Mouse (Mus musculus): ENCODE results near the gene Tex19.2.
"Not testable (repeated sequence)": the region's sequence is repeated elsewhere in the genome, so short reads cannot be mapped to it uniquely, and the experiment has no call there.

The Tex19.2 gene

DNA sequence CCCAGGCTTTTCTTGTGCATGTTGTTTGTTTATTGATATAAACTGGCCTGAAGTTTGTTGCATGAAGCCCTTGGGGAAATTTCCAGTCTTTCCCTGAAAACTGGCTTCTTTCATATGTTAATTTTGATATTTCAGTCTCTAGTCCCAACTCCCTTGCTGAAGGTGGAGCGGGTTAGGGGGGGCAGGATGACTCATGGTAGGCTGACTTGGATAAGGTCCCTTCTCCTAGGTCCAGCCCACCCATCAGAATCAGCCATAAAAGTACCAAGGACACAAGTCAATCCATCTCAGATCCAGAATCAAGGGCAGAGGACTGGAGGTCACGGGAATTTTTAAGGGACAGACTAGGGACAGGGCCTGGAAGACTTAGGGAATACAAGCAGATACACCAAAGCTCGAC lies 7.4 kb downstream of the Tex19.2 start:
- DNase-seq (ENCODE audit: low spot score) = no peak

- DNase-seq (ENCODE audit: low spot score) = peak; percentile 60
Measured at GRCm38 (mm10) chr11:121109986-121110385, 8.5 kb downstream of the Tex19.2 start.

GRCm38 (mm10) chr11:121108061-121108460 lies 10.4 kb downstream of the Tex19.2 start:
- peak; percentile 48 for DNase-seq (ENCODE audit: low spot score)

- DNase-seq (ENCODE audit: low spot score) = not testable (repeated sequence)
Measured at GRCm38 (mm10) chr11:121107242-121107641, 11.2 kb downstream of the Tex19.2 start.

GRCm38 (mm10) chr11:121101124-121101805 lies 17.2 kb downstream of the Tex19.2 start:
- DNase-seq (ENCODE audit: low spot score) = no peak

DNA sequence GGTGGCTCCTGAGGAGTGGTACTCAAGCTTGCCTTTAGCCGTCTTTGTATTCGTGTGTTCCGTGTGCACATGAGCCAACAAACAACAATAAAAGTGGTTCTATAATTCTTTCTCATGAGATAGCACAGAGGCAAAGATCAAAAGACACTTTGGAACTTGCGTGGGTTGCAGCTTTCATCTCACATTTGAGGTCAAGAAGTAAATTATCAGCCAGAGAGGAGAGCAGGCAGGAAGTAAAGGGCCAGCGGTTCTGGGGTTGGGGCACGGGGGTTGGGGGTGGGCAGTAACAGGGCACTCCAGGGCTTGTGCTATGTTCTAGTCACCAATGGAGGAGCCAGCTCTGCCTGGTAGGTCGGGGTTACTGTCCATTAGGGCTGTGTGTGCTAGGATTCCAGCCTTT lies 17.8 kb downstream of the Tex19.2 start:
- no peak for DNase-seq (ENCODE audit: low spot score)

DNA sequence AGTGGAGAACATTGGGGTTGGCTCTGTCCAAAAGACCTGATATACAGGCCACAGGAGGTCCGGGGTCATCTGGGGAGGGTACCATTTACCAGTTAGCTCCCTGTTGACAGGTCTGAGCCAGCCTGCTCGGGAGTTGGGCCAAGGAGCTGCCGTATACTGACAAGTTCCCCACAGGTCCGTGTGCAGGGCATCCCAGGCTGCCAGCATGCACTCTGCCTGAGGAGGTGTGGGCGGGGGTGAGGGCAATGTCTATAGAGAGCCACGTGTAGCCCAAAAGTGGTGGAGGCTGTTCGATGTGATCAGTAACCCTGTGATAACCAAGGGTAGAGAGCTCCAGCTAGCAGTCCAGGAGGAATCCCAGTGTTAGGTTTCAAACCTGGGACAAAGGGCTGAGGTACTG lies 18.7 kb downstream of the Tex19.2 start:
- DNase-seq (ENCODE audit: low spot score) = no peak

DNA sequence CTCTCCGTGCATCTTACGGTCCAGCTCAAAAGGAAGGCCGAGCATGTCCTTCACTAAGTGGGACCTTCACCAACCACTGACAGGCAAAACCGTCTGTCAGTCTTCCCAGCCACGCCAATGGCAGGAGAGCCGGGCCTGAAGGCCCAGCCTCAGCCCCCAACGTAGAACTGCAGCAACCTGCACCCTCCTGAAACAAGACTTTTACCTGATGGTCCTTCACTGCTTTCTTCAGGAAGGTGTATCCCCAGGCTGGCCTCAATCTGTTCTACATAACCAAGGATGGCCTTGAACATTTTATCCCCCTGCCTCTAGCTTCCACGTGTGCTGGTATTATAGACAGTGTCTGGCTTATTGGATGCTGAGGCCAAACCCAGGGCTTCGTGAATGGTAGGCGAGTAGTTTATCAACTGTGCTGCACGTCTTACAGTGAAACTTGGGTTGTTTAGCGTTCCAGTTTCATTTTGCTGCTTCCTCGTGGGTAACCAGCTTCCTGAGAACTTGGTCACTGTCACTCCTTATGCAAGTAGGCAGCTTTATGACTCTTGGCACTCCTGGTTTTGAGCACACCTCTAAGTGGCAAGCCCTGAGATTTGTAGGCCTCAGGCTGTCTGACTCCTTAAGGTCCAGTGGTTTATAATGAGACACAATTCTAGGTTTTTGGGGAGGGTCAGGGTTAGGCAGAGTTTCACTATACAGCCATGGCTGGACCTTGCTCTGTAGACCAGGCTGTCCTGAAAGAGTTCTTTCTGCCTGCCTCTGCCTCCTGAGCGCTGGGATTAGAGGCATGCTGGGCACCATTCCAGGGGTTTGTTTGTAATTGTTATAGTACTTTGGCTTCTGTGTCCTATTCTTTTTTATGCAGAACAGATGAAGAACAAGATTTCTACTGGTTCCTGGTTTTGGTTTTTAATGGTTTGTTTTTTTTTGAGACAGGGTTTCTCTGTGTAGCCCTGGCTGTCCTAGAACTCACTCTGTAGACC lies 25.6 kb downstream of the Tex19.2 start:
- no peak for DNase-seq (ENCODE audit: low spot score)

DNA sequence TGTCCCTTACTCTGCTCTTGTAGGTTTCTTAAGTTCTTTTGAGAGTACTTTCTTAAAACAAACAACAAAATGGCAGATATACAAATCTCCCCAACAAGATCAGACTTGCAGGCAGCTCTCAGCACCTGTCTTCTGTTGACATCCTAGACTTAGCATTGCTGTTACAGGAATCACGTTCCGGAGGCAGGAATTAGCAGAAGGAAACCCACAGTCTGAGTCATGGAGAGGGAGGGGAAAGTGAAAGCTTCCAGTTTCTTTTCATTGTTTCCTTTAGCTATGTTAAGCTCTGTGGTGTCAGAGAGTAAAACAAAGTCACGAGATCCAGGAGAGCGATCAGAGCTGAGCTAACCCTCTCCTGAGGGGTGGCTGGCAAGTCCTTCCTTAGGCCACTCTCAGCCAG lies 27.5 kb downstream of the Tex19.2 start:
- DNase-seq (ENCODE audit: low spot score) = no peak

DNA sequence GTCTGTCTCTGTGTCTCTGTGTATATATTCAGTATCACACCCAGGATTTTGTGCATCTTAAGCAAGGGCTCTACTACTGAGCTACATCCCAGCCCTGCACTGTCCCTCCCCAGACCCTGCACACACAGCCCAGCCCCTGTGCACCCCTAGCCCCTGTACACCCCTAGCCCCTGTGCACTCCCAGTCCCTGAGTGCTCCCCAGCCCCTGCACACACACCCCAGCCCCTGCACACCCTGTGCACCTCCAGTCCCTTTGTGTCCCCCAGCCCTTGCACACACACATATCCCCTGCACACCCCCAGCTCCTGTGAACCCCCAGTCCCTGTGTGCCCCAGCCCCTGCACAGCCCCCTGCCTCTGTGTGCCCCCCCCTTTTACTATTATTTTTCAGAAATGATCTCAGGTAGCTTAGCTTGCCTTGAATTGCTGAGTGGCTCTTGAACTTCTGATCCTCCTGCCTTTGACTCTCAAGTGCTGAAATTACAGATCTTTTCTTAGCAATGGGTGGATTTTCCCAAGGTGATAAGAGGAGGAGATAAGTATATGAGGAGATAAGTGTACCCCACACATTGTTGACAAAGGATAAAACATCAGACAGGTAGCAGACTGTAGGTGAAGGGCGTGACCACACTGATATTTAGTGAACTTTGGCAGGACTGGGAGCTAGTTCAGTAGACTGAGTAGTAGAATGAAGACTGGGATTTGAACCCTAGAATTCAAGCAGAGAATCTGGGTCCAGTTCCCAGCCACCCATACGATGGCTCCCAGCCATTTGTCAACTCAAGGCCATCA lies 28.5 kb downstream of the Tex19.2 start:
- DNase-seq (ENCODE audit: low spot score) = no peak

DNA sequence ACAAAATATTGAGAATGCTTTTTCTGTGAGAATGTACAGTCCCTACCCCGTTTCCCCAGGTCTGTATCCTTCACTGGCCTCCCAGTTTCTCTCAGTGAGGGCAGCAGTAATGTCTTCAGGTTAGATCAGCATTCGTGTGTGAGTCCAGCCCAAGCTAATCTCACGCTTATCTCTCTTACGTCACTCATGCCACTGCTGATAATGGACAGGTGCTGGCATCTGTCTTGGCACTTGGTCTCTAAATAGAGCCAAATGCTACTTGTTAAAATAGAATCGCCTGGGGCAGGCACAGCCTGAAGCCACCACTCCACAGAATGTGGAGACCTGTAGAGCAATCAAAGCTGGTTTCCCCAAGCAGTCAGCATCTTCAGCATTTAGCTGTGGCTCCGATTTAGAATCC lies 29.5 kb downstream of the Tex19.2 start:
- DNase-seq (ENCODE audit: low spot score) = no peak

DNA sequence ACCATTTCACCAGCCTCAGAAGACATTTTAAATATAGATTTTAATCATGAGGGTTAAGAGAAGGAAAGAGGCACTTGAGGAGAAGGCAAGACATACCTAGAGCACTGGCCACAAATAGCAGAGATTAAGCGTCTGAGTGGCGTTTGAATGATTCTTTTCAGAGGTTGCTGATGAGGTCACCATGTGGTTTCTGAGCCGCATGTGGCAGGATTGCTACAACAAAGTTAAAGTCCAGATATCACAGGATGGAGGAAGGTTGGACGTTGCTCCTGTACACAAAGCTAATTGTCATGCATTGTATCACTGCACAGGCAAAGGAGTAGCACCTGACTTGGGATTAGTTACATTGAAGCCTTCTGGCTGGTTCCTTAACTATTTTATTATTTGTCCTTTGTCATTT lies 32.2 kb downstream of the Tex19.2 start:
- DNase-seq (ENCODE audit: low spot score) = no peak

DNA sequence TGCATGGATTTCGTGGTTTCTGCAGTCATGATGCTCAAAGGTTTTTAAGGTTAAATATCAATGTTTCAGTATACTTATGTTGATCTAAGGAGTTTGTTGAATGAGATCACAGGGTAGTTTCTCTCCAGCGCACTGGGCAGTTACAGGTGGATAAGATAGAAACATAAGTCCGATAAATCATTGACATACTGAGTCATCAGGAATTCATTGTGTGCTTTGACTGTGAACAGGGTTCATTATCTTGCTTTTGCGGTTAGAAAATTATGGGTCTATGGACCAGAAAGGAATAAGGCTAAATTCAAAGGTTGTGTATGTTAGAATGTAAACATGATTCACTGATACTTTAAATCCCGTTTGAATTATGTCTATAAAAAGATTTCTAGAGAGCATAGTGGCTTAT lies 33.3 kb downstream of the Tex19.2 start:
- DNase-seq (ENCODE audit: low spot score) = no peak

- DNase-seq (ENCODE audit: low spot score) = no peak
Measured at GRCm38 (mm10) chr11:121082857-121083500, 35.5 kb downstream of the Tex19.2 start.

DNA sequence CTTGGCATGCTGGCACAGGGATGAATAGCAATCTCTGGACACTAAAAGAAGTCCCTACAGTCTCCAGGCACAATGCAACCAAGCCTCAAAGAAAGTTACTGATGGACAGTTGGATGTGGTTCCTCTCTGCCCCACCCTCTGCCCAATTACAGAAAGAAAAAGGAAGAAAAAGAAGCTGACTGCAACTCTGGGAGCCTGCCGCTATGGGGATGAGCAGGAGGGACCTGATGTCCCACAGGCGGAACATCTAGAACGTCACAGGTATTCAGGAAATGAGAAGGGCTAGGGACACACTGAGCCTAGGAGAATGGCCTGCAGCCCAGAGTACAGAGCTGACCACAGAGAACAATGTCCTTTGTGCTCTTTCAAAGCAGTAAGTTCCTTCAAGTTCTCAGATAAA lies 36.2 kb downstream of the Tex19.2 start:
- DNase-seq (ENCODE audit: low spot score) = no peak

DNA sequence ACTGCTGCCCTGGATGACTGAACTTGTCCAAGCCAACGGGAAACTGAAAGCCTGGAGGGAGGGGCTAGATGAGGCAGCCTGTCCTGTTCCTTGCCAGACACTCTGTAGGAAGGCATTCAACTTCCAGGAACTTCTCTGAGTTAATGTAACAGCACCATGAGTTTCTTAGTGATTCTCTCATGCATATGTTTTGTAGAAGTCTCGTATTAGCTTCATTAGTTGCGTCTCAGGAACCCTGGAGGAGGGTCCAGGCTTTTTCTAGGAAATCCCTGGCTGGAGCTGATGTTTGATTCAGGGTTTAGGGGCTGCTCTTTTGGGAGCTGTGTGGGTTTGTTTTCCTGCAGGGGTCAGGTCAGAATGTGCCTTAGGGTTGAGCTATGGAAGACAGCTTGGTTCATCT lies 37.4 kb downstream of the Tex19.2 start, which contains the start of gene Sectm1a:
Sectm1a (minus strand) TSS at position 101 of the 400 bp plus-strand sequence.
- DNase-seq (ENCODE audit: low spot score) = no peak

- DNase-seq (ENCODE audit: low spot score) = no peak
Measured at GRCm38 (mm10) chr11:121080330-121080729, 38.1 kb downstream of the Tex19.2 start.

GRCm38 (mm10) chr11:121075655-121076054 lies 42.8 kb downstream of the Tex19.2 start:
- no peak for DNase-seq (ENCODE audit: low spot score)

- DNase-seq (ENCODE audit: low spot score) = not testable (repeated sequence)
Measured at GRCm38 (mm10) chr11:121069662-121070061, 48.8 kb downstream of the Tex19.2 start.

- no peak for DNase-seq (ENCODE audit: low spot score)
Measured at GRCm38 (mm10) chr11:121067895-121068294, 50.6 kb downstream of the Tex19.2 start.

Data from ovary, postnatal 36 days (tissue).